Mouse (Mus musculus) forebrain, embryonic 11.5 days (tissue): ENCODE measurements around the gene Dvl1. TPM values are rescaled to one million over a fixed set of nuclear protein-coding genes. Genes with fewer than 3 reads are reported as not detected.

Experiments used
- ATAC-seq: fragments of 200-750 bp; cut with Nextera tagmentation; replicated peaks from 2 replicates; pipeline ENCODE4 v1.8.0; 2017; ENCODE audit warnings: moderate TSS enrichment; ENCODE audit not compliant: low FRiP score
- DNase-seq: peaks from one replicate; pipeline ENCODE4 v3.0.0-alpha.2; 2017; ENCODE audit warnings: low spot score
- H3K27ac ChIP-seq: fragments of 300-500 bp; sonication (generic); 2 replicates; pipeline ENCODE4 v1.5.1; 2014; ENCODE audit warnings: low read depth, low read length
- H3K27me3 ChIP-seq: fragments of 300-500 bp; sonication (generic); 2 replicates; pipeline ENCODE4 v1.6.1; 2014; ENCODE audit warnings: mild to moderate bottlenecking, low read length, mixed read lengths; ENCODE audit not compliant: control insufficient read depth, insufficient read depth
- H3K36me3 ChIP-seq: fragments of 300-500 bp; sonication (generic); 2 replicates; pipeline ENCODE4 v1.6.1; 2014; ENCODE audit warnings: mild to moderate bottlenecking, low read length, moderate library complexity, mixed read lengths; ENCODE audit not compliant: control insufficient read depth, insufficient read depth
- H3K4me1 ChIP-seq: fragments of 300-500 bp; sonication (generic); replicated peaks from 2 replicates; pipeline ENCODE4 v1.6.1; 2014; ENCODE audit warnings: low read length, mixed read lengths; ENCODE audit not compliant: control insufficient read depth, insufficient read depth
- H3K4me2 ChIP-seq: fragments of 300-500 bp; sonication (generic); 2 replicates; pipeline ENCODE4 v1.6.1; 2014; ENCODE audit warnings: low read depth, mild to moderate bottlenecking, low read length, moderate library complexity, mixed read lengths; ENCODE audit not compliant: severe bottlenecking
- H3K4me3 ChIP-seq: fragments of 300-500 bp; sonication (generic); 2 replicates; pipeline ENCODE4 v1.5.1; 2014; ENCODE audit warnings: low read depth, low read length
- H3K9ac ChIP-seq: fragments of 300-500 bp; sonication (generic); 2 replicates; pipeline ENCODE4 v1.6.1; 2014; ENCODE audit warnings: low read length
- H3K9me3 ChIP-seq: fragments of 300-500 bp; sonication (generic); 2 replicates; pipeline ENCODE4 v1.6.1; 2016; ENCODE audit warnings: low read length, mixed read lengths; ENCODE audit not compliant: control insufficient read depth
- WGBS: fragments of 180-500 bp; shearing (Covaris S2); extraction: QIAGEN DNeasy Blood & Tissue Kit; methylation state at CpG from one replicate; pipeline ENCODE4 v1.1.7; 2014; 5-methylcytosine and 5-hydroxymethylcytosine counted together
- polyA plus RNA-seq: library from polyadenylated mRNA; unstranded; fragments of >200 nt; fragmentation: Nextera tagmentation; extraction: Ambion mirVana; gene quantifications from 2 replicates; pipeline ENCODE4 v1.2.1, GENCODE M21; 2014

The Dvl1 gene
- polyA plus RNA-seq, 1 experiment from 2014 or later = 17.9 TPM

- H3K9ac ChIP-seq = no peak overlapping the region
- no peaks in the 10 kb centered on the region for H3K9me3 ChIP-seq
- ATAC-seq (no peak), DNase-seq (no peak)
- no peak overlapping the region for H3K27ac ChIP-seq
- 93% methylated on average over 5 of the region's 5 CpGs for WGBS
- peaks cover 21% of the 10 kb centered on the region; the same call in 1 of the 2 replicates for H3K4me1 ChIP-seq
- H3K4me3 ChIP-seq = no peak overlapping the region
- H3K27me3 ChIP-seq = peaks cover 5% of the 10 kb centered on the region; the same call in 1 of the 2 replicates
- H3K4me2 ChIP-seq = no peak overlapping the region
- H3K36me3 ChIP-seq = no peaks in the 10 kb centered on the region
These were observed 4.0 kb upstream of the Dvl1 start for GRCm38 (mm10) chr4:155843231-155843630.

GRCm38 (mm10) chr4:155847591-155848352, 570 bp downstream of the Dvl1 start:
- Histone ChIP-seq H3K36me3 (no peaks in the 10 kb centered on the region), H3K27me3 (no peaks in the 10 kb centered on the region), H3K4me2 (peak overlapping the region; percentile 89), H3K4me1 (peaks cover 10% of the 10 kb centered on the region; the same call in 1 of the 2 replicates), H3K27ac (peak overlapping the region; percentile 12; the same call in 1 of the 2 replicates), H3K4me3 (peak overlapping the region; percentile 93), H3K9me3 (no peaks in the 10 kb centered on the region), H3K9ac (peak overlapping the region; percentile 88)
- DNase-seq = peak; percentile 72
- 1% methylated on average over 61 of the region's 69 CpGs for WGBS
- ATAC-seq = peak; percentile 37

- ATAC-seq = no peak
- Histone ChIP-seq H3K27me3 (no peaks in the 10 kb centered on the region), H3K9ac (peak overlapping the region; percentile 88), H3K4me2 (peak overlapping the region; percentile 89), H3K4me3 (peak overlapping the region; percentile 93), H3K36me3 (no peaks in the 10 kb centered on the region; the same call in 1 of the 2 replicates), H3K4me1 (peaks cover 10% of the 10 kb centered on the region; the same call in 1 of the 2 replicates), H3K27ac (no peak overlapping the region), H3K9me3 (no peaks in the 10 kb centered on the region)
- WGBS = 58% methylated on average over 7 of the region's 7 CpGs
- DNase-seq = no peak
These were observed 1.4 kb downstream of the Dvl1 start for GRCm38 (mm10) chr4:155848434-155849095.

GRCm38 (mm10) chr4:155849391-155849790, 2.2 kb downstream of the Dvl1 start:
- ATAC-seq (no peak), DNase-seq (no peak)
- Histone ChIP-seq H3K27ac (no peak overlapping the region), H3K9me3 (no peaks in the 10 kb centered on the region), H3K4me3 (no peak overlapping the region), H3K9ac (no peak overlapping the region), H3K27me3 (no peaks in the 10 kb centered on the region), H3K4me1 (peaks cover 10% of the 10 kb centered on the region; the same call in 1 of the 2 replicates), H3K4me2 (no peak overlapping the region), H3K36me3 (no peaks in the 10 kb centered on the region; the same call in 1 of the 2 replicates)
- 82% methylated on average over 2 of the region's 2 CpGs for WGBS

GRCm38 (mm10) chr4:155849792-155850451, 2.7 kb downstream of the Dvl1 start:
- Histone ChIP-seq H3K9me3 (no peaks in the 10 kb centered on the region), H3K4me2 (no peak overlapping the region), H3K4me3 (no peak overlapping the region), H3K4me1 (peaks cover 10% of the 10 kb centered on the region; the same call in 1 of the 2 replicates), H3K36me3 (no peaks in the 10 kb centered on the region; the same call in 1 of the 2 replicates), H3K9ac (no peak overlapping the region), H3K27me3 (no peaks in the 10 kb centered on the region), H3K27ac (no peak overlapping the region)
- 97% methylated on average over 3 of the region's 3 CpGs for WGBS
- ATAC-seq (no peak), DNase-seq (no peak)

GRCm38 (mm10) chr4:155851368-155851767, 4.2 kb downstream of the Dvl1 start:
- WGBS = 87% methylated on average over 3 of the region's 3 CpGs
- Histone ChIP-seq H3K27me3 (no peaks in the 10 kb centered on the region), H3K9me3 (no peaks in the 10 kb centered on the region), H3K4me1 (peaks cover 10% of the 10 kb centered on the region; the same call in 1 of the 2 replicates), H3K4me3 (no peak overlapping the region), H3K4me2 (no peak overlapping the region), H3K9ac (no peak overlapping the region), H3K36me3 (no peaks in the 10 kb centered on the region; the same call in 1 of the 2 replicates), H3K27ac (no peak overlapping the region)
- no peak for DNase-seq
- ATAC-seq = no peak

GRCm38 (mm10) chr4:155851951-155852411, 4.8 kb downstream of the Dvl1 start:
- no peak overlapping the region for H3K4me2 ChIP-seq
- DNase-seq (no peak), ATAC-seq (no peak)
- H3K9me3 ChIP-seq = no peaks in the 10 kb centered on the region
- 80% methylated on average over 2 of the region's 2 CpGs for WGBS
- H3K4me1 ChIP-seq = peaks cover 9% of the 10 kb centered on the region; the same call in 1 of the 2 replicates
- H3K9ac ChIP-seq = no peak overlapping the region
- peaks cover 4% of the 10 kb centered on the region; the same call in 1 of the 2 replicates for H3K36me3 ChIP-seq
- no peaks in the 10 kb centered on the region for H3K27me3 ChIP-seq
- no peak overlapping the region for H3K27ac ChIP-seq
- H3K4me3 ChIP-seq = no peak overlapping the region

- DNase-seq (no peak), ATAC-seq (no peak)
- no peak overlapping the region for H3K4me2 ChIP-seq
- no peak overlapping the region for H3K4me3 ChIP-seq
- no peaks in the 10 kb centered on the region for H3K27me3 ChIP-seq
- no peak overlapping the region for H3K9ac ChIP-seq
- no peaks in the 10 kb centered on the region for H3K9me3 ChIP-seq
- H3K36me3 ChIP-seq = peaks cover 4% of the 10 kb centered on the region; the same call in 1 of the 2 replicates
- H3K4me1 ChIP-seq = peaks cover 7% of the 10 kb centered on the region; the same call in 1 of the 2 replicates
- H3K27ac ChIP-seq = no peak overlapping the region
- 92% methylated on average over 9 of the region's 9 CpGs for WGBS
These were observed 6.2 kb downstream of the Dvl1 start for GRCm38 (mm10) chr4:155853421-155853820.
